Mouse (Mus musculus) myocyte (in vitro differentiated cells): Measurements from ENCODE around the gene Klk11.

Experiments
- CEBPB ChIP-seq: IDR thresholded peaks from 2 replicates; pipeline ENCODE4 v1.6.1; 2011; ENCODE audit warnings: mild to moderate bottlenecking, moderate library complexity; ENCODE audit not compliant: poor library complexity, insufficient read depth, severe bottlenecking
- E2F4 ChIP-seq: IDR thresholded peaks from one replicate; pipeline ENCODE4 v1.6.1; 2011; ENCODE audit warnings: mild to moderate bottlenecking, control low read depth, moderate library complexity; ENCODE audit not compliant: insufficient read depth
- MAX ChIP-seq: IDR thresholded peaks from one replicate; pipeline ENCODE4 v1.6.1; 2011; ENCODE audit warnings: low read depth, mild to moderate bottlenecking, control low read depth
- MYOD1 ChIP-seq, 3 experiments: IDR thresholded peaks; one replicate each; pipeline ENCODE4 v1.6.1; 2011; ENCODE audit warnings: control low read depth in 2 of 3, low read depth in 2 of 3, mild to moderate bottlenecking in 2 of 3, moderate library complexity in 1 of 3; ENCODE audit not compliant: insufficient read length in 2 of 3, control insufficient read depth in 1 of 3
- MYOG ChIP-seq, 3 experiments: IDR thresholded peaks; one replicate each; pipeline ENCODE4 v1.6.1; 2011; ENCODE audit warnings: control low read depth in 2 of 3, low read depth in 2 of 3, mild to moderate bottlenecking in 2 of 3; ENCODE audit not compliant: insufficient read length in 2 of 3, control insufficient read depth in 1 of 3, insufficient read depth in 1 of 3
- POLR2A ChIP-seq: IDR thresholded peaks from one replicate; pipeline ENCODE4 v1.6.1; 2011; ENCODE audit warnings: low read depth, mild to moderate bottlenecking, control low read depth, moderate library complexity; ENCODE audit not compliant: insufficient read length
- POLR2AphosphoS2 ChIP-seq: IDR thresholded peaks from one replicate; pipeline ENCODE4 v1.6.1; 2011; ENCODE audit warnings: low read depth, control low read depth; ENCODE audit not compliant: insufficient read length
- REST ChIP-seq: IDR thresholded peaks from one replicate; pipeline ENCODE4 v1.6.1; 2011; ENCODE audit warnings: mild to moderate bottlenecking, control low read depth, moderate library complexity; ENCODE audit not compliant: insufficient read depth, insufficient read length
- SRF ChIP-seq: IDR thresholded peaks from one replicate; pipeline ENCODE4 v1.6.1; 2011; ENCODE audit warnings: low read depth; ENCODE audit not compliant: control insufficient read depth, insufficient read length
- TCF12 ChIP-seq: IDR thresholded peaks from one replicate; pipeline ENCODE4 v1.6.1; 2011; ENCODE audit warnings: mild to moderate bottlenecking, control low read depth; ENCODE audit not compliant: poor library complexity, insufficient read depth, severe bottlenecking
- USF1 ChIP-seq: IDR thresholded peaks from one replicate; pipeline ENCODE4 v1.6.1; 2011; ENCODE audit warnings: low read depth, mild to moderate bottlenecking, control low read depth, moderate library complexity

DNA sequence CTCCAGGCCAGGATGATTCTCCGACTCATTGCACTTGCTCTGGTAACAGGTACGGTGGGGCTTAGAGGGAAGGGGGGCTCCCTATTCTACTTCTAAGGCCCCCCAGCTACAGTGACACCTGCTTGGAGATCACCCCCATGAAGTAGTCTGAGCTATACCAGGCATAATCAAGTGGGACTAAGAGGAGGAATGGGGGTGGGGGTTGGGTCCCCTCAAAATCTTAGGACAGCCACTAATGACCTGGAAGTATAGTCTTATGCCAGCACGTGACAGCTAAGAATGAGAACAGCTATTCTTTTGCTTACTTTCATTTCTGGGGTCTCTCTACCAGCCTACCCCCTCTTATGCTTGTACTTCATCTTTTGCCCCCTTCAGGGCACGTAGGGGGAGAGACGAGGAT is 2.1 kb downstream of the Klk11 start:
- TF ChIP-seq E2F4, result no peak
- TF ChIP-seq POLR2AphosphoS2, result no peak
- TF ChIP-seq POLR2A, result no peak
- TF ChIP-seq MAX, result no peak
- TF ChIP-seq REST, result no peak
- TF ChIP-seq USF1, result no peak
- no peak for TF ChIP-seq MYOG (IDR thresholded peaks at IDR 0.05; ENCODE audit: control insufficient read depth in 1 of 3, insufficient read depth in 1 of 3, insufficient read length in 2 of 3, low read depth in 2 of 3)
- no peak for TF ChIP-seq MYOD1 (IDR thresholded peaks at IDR 0.05; ENCODE audit: control insufficient read depth in 1 of 3, insufficient read length in 2 of 3, low read depth in 2 of 3)
- TF ChIP-seq CEBPB, result no peak
- TF ChIP-seq SRF, result no peak
- no peak for TF ChIP-seq TCF12
